In genomic region chrX:22769971-22770530, GRCm38 (mm10) we compare ENCODE assay signal across 22 mouse cellular contexts.
A peak's percentile ranks its signal among the peaks of the same experiment; 100 is the strongest.
DNase-seq lines count a peak whose midpoint lies in the region; ATAC-seq and TF ChIP-seq lines count a peak whose summit lies in the region.
"Had no signal": no experiment of that assay in that cellular context is flagged by ENCODE, and none has a peak within 500 bp of the region (broad histone marks: within the 10 kb centered on the region; RNA-seq: fewer than 3 reads in every experiment).

No protein-coding gene starts in this region.

- ATAC-seq in forebrain, embryonic 14.5 days: peak; percentile 63; the same call in 1 of the 2 replicates
- no peak for ATAC-seq in forebrain, postnatal 0 days
- ATAC-seq in hindbrain, embryonic 15.5 days (ENCODE audit: low FRiP score, low read depth): 0 out of 2 replicates have a peak, but pooled peaks have one; percentile 42
- ATAC-seq in hindbrain, embryonic 14.5 days (ENCODE audit: low FRiP score): no peak
- ATAC-seq in midbrain, embryonic 11.5 days (ENCODE audit: low FRiP score): no peak
- no peak for ATAC-seq in midbrain, embryonic 13.5 days
- ATAC-seq in megakaryocyte, adult 5-6 weeks (ENCODE audit: poor library complexity, severe bottlenecking): no peak
- ATAC-seq: inflammation-experienced regulatory T-cells, adult 6 months had no signal

- no peak for TF ChIP-seq CTCF in forebrain, postnatal 0 days (IDR thresholded peaks at IDR 0.05; ENCODE audit: low read depth)

- H3K4me3 ChIP-seq in forebrain, embryonic 14.5 days (ENCODE audit: low read depth, low read length): no peak overlapping the region
- H3K4me3 ChIP-seq in forebrain, postnatal 0 days (ENCODE audit: low read depth, low read length): no peak overlapping the region
- no peak overlapping the region for H3K4me3 ChIP-seq in hindbrain, embryonic 15.5 days
- no peak overlapping the region for H3K4me3 ChIP-seq in hindbrain, embryonic 14.5 days (replicated peaks; ENCODE audit: low read length)
- no peak overlapping the region for H3K4me3 ChIP-seq in midbrain, embryonic 11.5 days (ENCODE audit: low read depth, low read length)
- H3K4me3 ChIP-seq in midbrain, embryonic 13.5 days (replicated peaks): no peak overlapping the region
- H3K4me3 ChIP-seq: embryonic facial prominence, embryonic 13.5 days; heart, embryonic 15.5 days; limb, embryonic 13.5 days; liver, embryonic 13.5 days; midbrain, embryonic 10.5 days had no signal

- H3K4me1 ChIP-seq in forebrain, embryonic 14.5 days (ENCODE audit: control insufficient read depth, insufficient read depth, low read length): no peaks in the 10 kb centered on the region
- H3K4me1 ChIP-seq in forebrain, postnatal 0 days (ENCODE audit: insufficient read depth): no peaks in the 10 kb centered on the region
- H3K4me1 ChIP-seq in hindbrain, embryonic 15.5 days (replicated peaks): no peaks in the 10 kb centered on the region
- H3K4me1 ChIP-seq in hindbrain, embryonic 14.5 days (replicated peaks; ENCODE audit: control insufficient read depth, insufficient read depth, low read length): no peaks in the 10 kb centered on the region
- H3K4me1 ChIP-seq in midbrain, embryonic 11.5 days (ENCODE audit: control insufficient read depth, insufficient read depth, low read length): no peaks in the 10 kb centered on the region
- H3K4me1 ChIP-seq in midbrain, embryonic 13.5 days (replicated peaks): no peaks in the 10 kb centered on the region
- H3K4me1 ChIP-seq: embryonic facial prominence, embryonic 13.5 days; heart, embryonic 15.5 days; limb, embryonic 13.5 days; liver, embryonic 13.5 days; midbrain, embryonic 10.5 days had no signal

- no peak overlapping the region for H3K9ac ChIP-seq in forebrain, embryonic 14.5 days (ENCODE audit: low read length)
- no peak overlapping the region for H3K9ac ChIP-seq in forebrain, postnatal 0 days
- no peak overlapping the region for H3K9ac ChIP-seq in hindbrain, embryonic 15.5 days
- no peak overlapping the region for H3K9ac ChIP-seq in hindbrain, embryonic 14.5 days
- H3K9ac ChIP-seq in midbrain, embryonic 11.5 days (ENCODE audit: low read length): no peak overlapping the region
- H3K9ac ChIP-seq in midbrain, embryonic 13.5 days (replicated peaks): no peak overlapping the region
- H3K9ac ChIP-seq: embryonic facial prominence, embryonic 13.5 days; heart, embryonic 15.5 days; limb, embryonic 13.5 days; liver, embryonic 13.5 days had no signal

- 78% methylated on average over 1 of the region's 1 CpGs for WGBS in forebrain, embryonic 14.5 days
- WGBS in forebrain, postnatal 0 days: 73% methylated on average over 1 of the region's 1 CpGs
- WGBS in hindbrain, embryonic 15.5 days: 76% methylated on average over 1 of the region's 1 CpGs
- WGBS in hindbrain, embryonic 14.5 days: 87% methylated on average over 1 of the region's 1 CpGs
- WGBS in midbrain, embryonic 11.5 days: 79% methylated on average over 1 of the region's 1 CpGs
- WGBS in midbrain, embryonic 13.5 days: 88% methylated on average over 1 of the region's 1 CpGs

- H3K9me3 ChIP-seq in forebrain, embryonic 14.5 days (replicated peaks; ENCODE audit: control insufficient read depth, low read length): no peaks in the 10 kb centered on the region
- no peaks in the 10 kb centered on the region for H3K9me3 ChIP-seq in forebrain, postnatal 0 days (ENCODE audit: low read length)
- no peaks in the 10 kb centered on the region for H3K9me3 ChIP-seq in hindbrain, embryonic 15.5 days
- H3K9me3 ChIP-seq in hindbrain, embryonic 14.5 days (ENCODE audit: control insufficient read depth, low read length): no peaks in the 10 kb centered on the region
- no peaks in the 10 kb centered on the region for H3K9me3 ChIP-seq in midbrain, embryonic 11.5 days (ENCODE audit: control insufficient read depth, low read length)
- H3K9me3 ChIP-seq in midbrain, embryonic 13.5 days: no peaks in the 10 kb centered on the region
- H3K9me3 ChIP-seq: embryonic facial prominence, embryonic 13.5 days; heart, embryonic 15.5 days; limb, embryonic 13.5 days; liver, embryonic 13.5 days; midbrain, embryonic 10.5 days had no signal

- no peaks in the 10 kb centered on the region for H3K27me3 ChIP-seq in forebrain, embryonic 14.5 days (replicated peaks; ENCODE audit: control insufficient read depth, insufficient read depth, low read length)
- H3K27me3 ChIP-seq in forebrain, postnatal 0 days (ENCODE audit: insufficient read depth, low read length): no peaks in the 10 kb centered on the region
- no peaks in the 10 kb centered on the region for H3K27me3 ChIP-seq in hindbrain, embryonic 15.5 days
- no peaks in the 10 kb centered on the region for H3K27me3 ChIP-seq in hindbrain, embryonic 14.5 days (ENCODE audit: control insufficient read depth, insufficient read depth, low read length)
- no peaks in the 10 kb centered on the region for H3K27me3 ChIP-seq in midbrain, embryonic 11.5 days (ENCODE audit: control insufficient read depth, insufficient read depth, low read length)
- H3K27me3 ChIP-seq in midbrain, embryonic 13.5 days: no peaks in the 10 kb centered on the region
- H3K27me3 ChIP-seq: embryonic facial prominence, embryonic 13.5 days; heart, embryonic 15.5 days; limb, embryonic 13.5 days; liver, embryonic 13.5 days had no signal

- H3K4me2 ChIP-seq in forebrain, embryonic 14.5 days (ENCODE audit: low read length): no peak overlapping the region
- H3K4me2 ChIP-seq in forebrain, postnatal 0 days (ENCODE audit: low read depth): no peak overlapping the region
- no peak overlapping the region for H3K4me2 ChIP-seq in hindbrain, embryonic 15.5 days
- no peak overlapping the region for H3K4me2 ChIP-seq in hindbrain, embryonic 14.5 days (replicated peaks)
- H3K4me2 ChIP-seq in midbrain, embryonic 11.5 days: no peak overlapping the region
- H3K4me2 ChIP-seq in midbrain, embryonic 13.5 days (replicated peaks): no peak overlapping the region
- H3K4me2 ChIP-seq: embryonic facial prominence, embryonic 13.5 days; heart, embryonic 15.5 days; limb, embryonic 13.5 days; liver, embryonic 13.5 days had no signal

- no peak overlapping the region for H3K27ac ChIP-seq in forebrain, embryonic 14.5 days (ENCODE audit: low read depth, low read length)
- no peak overlapping the region for H3K27ac ChIP-seq in forebrain, postnatal 0 days (ENCODE audit: low read depth, low read length)
- no peak overlapping the region for H3K27ac ChIP-seq in hindbrain, embryonic 15.5 days (replicated peaks)
- no peak overlapping the region for H3K27ac ChIP-seq in hindbrain, embryonic 14.5 days
- H3K27ac ChIP-seq in midbrain, embryonic 11.5 days (ENCODE audit: low read depth, low read length): no peak overlapping the region
- no peak overlapping the region for H3K27ac ChIP-seq in midbrain, embryonic 13.5 days
- H3K27ac ChIP-seq: embryonic facial prominence, embryonic 13.5 days; heart, embryonic 15.5 days; limb, embryonic 13.5 days; liver, embryonic 13.5 days; macrophage; midbrain, embryonic 10.5 days had no signal

- peak; percentile 51 for DNase-seq in forebrain, embryonic 14.5 days (ENCODE audit: low spot score)
- no peak for DNase-seq in forebrain, postnatal 0 days
- no peak for DNase-seq in hindbrain, embryonic 14.5 days (ENCODE audit: low spot score)
- peak; percentile 77 for DNase-seq in midbrain, embryonic 11.5 days (ENCODE audit: low spot score, missing footprints)
- DNase-seq: adrenal gland, postnatal 36 days; cerebellum, adult 11-12 months; heart, postnatal 4 days; kidney, adult 18-20 months; kidney, postnatal 4 days; liver, embryonic 13.5 days; lung, adult 2 months; retina, postnatal 1 day; right cerebral cortex, postnatal 25 days had no signal

- H3K36me3 ChIP-seq in forebrain, embryonic 14.5 days (ENCODE audit: control insufficient read depth, insufficient read depth, low read length): no peaks in the 10 kb centered on the region
- H3K36me3 ChIP-seq in forebrain, postnatal 0 days (ENCODE audit: insufficient read depth): no peaks in the 10 kb centered on the region
- H3K36me3 ChIP-seq in hindbrain, embryonic 15.5 days: no peaks in the 10 kb centered on the region
- H3K36me3 ChIP-seq in hindbrain, embryonic 14.5 days (replicated peaks; ENCODE audit: control insufficient read depth, insufficient read depth): no peaks in the 10 kb centered on the region
- H3K36me3 ChIP-seq in midbrain, embryonic 11.5 days (ENCODE audit: control insufficient read depth, insufficient read depth, low read length): no peaks in the 10 kb centered on the region
- no peaks in the 10 kb centered on the region for H3K36me3 ChIP-seq in midbrain, embryonic 13.5 days
- H3K36me3 ChIP-seq: embryonic facial prominence, embryonic 13.5 days; heart, embryonic 15.5 days; limb, embryonic 13.5 days; liver, embryonic 13.5 days; midbrain, embryonic 10.5 days had no signal

Comparison
In these comparisons a context has a peak if more than half of its experiments do, and no peak if none do; other contexts are left out.
1. ATAC-seq: peak in forebrain, embryonic 14.5 days (single experiment) and hindbrain, embryonic 15.5 days (single experiment); none in forebrain, postnatal 0 days (single experiment), hindbrain, embryonic 14.5 days (single experiment), midbrain, embryonic 11.5 days (single experiment), midbrain, embryonic 13.5 days (single experiment) and megakaryocyte, adult 5-6 weeks (single experiment).
2. DNase-seq: peak in forebrain, embryonic 14.5 days (single experiment) and midbrain, embryonic 11.5 days (single experiment); none in forebrain, postnatal 0 days (single experiment) and hindbrain, embryonic 14.5 days (single experiment).